Mouse (Mus musculus): ENCODE measurements around the gene Zfp981. TPM values are rescaled to one million over a fixed set of nuclear protein-coding genes. Genes with fewer than 3 reads are reported as not detected.
"Not testable (repeated sequence)": the region's sequence is repeated elsewhere in the genome, so short reads cannot be mapped to it uniquely, and the experiment has no call there.

Gene Zfp981
- polyA plus RNA-seq, 1 experiment, result not detected

- TF ChIP-seq FLI1 (IDR thresholded peaks at IDR 0.05; ENCODE audit: low read length) (no peak), GATA1 (IDR thresholded peaks at IDR 0.05; ENCODE audit: borderline replicate concordance, low read length) (no peak)
- H3K27me3 ChIP-seq (replicated peaks), result no peaks in the 10 kb centered on the region
- no peak overlapping the region for H3K4me3 ChIP-seq (replicated peaks)
- no peaks in the 10 kb centered on the region for H3K4me1 ChIP-seq
- no peaks in the 10 kb centered on the region for H3K36me3 ChIP-seq (replicated peaks; ENCODE audit: low read length)
- H3K9me3 ChIP-seq, result peaks cover 27% of the 10 kb centered on the region
Measured at GRCm38 (mm10) chr4:146492851-146493250, 9.0 kb upstream of the Zfp981 start.

- peaks cover 29% of the 10 kb centered on the region for H3K9me3 ChIP-seq
- not testable (repeated sequence) for H3K36me3 ChIP-seq (replicated peaks; ENCODE audit: low read length); H3K27me3 ChIP-seq (replicated peaks); H3K4me1 ChIP-seq; H3K4me3 ChIP-seq (replicated peaks)
Measured at GRCm38 (mm10) chr4:146493319-146493907, 8.4 kb upstream of the Zfp981 start.

DNA sequence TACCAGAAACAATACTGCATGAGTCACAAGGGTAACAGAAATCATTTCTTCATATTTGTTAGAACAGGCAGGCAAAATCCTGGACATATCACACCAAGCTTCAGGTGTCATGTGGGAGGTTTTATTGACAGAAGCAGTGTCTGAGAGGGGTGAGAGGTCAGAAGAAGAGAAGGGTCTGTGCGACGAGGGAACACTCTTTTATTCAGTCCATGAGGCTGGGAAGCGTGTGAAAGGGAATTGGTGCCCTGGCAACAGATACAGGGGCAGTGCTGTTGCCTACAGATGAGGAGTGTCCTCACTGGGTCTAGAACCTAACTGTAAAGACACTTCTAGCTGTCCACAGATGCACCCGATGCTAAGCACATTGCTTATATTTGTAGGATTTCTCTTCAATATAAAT is 6.8 kb upstream of the Zfp981 start:
- Histone ChIP-seq H3K27me3 (replicated peaks) (no peaks in the 10 kb centered on the region), H3K36me3 (replicated peaks; ENCODE audit: low read length) (no peaks in the 10 kb centered on the region), H3K4me3 (replicated peaks) (no peak overlapping the region), H3K4me1 (no peaks in the 10 kb centered on the region), H3K9me3 (peaks cover 25% of the 10 kb centered on the region)
- TF ChIP-seq GATA1 (IDR thresholded peaks at IDR 0.05; ENCODE audit: borderline replicate concordance, low read length), result no peak

GRCm38 (mm10) chr4:146497695-146498275 is 4.0 kb upstream of the Zfp981 start:
- H3K9me3 ChIP-seq, result peaks cover 19% of the 10 kb centered on the region
- H3K4me3 ChIP-seq (replicated peaks); H3K4me1 ChIP-seq; H3K36me3 ChIP-seq (replicated peaks; ENCODE audit: low read length); H3K27me3 ChIP-seq (replicated peaks): not testable (repeated sequence)

DNA sequence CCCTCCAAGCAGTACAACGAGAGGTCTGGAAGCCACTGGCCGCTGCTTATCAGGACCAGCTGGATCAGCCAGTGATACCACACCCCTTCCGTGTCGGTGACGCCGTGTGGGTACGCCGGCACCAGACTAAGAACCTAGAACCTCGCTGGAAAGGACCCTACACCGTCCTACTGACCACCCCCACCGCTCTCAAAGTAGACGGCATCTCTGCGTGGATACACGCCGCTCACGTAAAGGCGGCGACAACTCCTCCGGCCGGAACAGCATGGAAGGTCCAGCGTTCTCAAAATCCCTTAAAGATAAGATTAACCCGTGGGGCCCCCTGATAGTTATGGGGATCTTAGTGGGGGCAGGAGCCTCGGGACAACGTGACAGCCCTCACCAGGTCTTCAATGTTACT is 7.2 kb downstream of the Zfp981 start:
- H3K9me3 ChIP-seq; H3K36me3 ChIP-seq (replicated peaks; ENCODE audit: low read length); H3K27me3 ChIP-seq (replicated peaks); H3K4me3 ChIP-seq (replicated peaks); H3K4me1 ChIP-seq: not testable (repeated sequence)

- H3K4me3 ChIP-seq (replicated peaks); H3K36me3 ChIP-seq (replicated peaks; ENCODE audit: low read length); H3K27me3 ChIP-seq (replicated peaks); H3K9me3 ChIP-seq; H3K4me1 ChIP-seq: not testable (repeated sequence)
Measured at GRCm38 (mm10) chr4:146511871-146512270, 10.0 kb downstream of the Zfp981 start.

DNA sequence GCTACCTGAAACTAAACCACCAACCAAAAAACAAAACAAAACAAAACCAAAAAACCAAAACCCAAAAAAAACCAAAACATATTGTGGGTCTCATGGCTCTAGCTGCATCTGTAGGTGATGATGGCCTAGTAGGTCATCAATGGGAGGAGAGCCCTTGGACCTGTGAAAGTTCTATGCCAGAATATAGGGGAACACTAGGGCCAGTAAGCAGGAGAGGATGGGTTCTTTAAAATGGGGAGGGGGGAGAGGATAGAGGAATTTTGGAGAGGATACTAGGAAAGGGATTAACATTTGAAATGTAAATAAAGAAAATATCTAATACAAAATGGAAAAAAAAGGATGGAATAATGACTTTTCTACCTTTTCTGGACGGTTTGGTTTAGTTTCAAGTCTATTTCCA is 14.6 kb downstream of the Zfp981 start:
- Histone ChIP-seq H3K9me3 (peaks cover 20% of the 10 kb centered on the region), H3K4me3 (replicated peaks) (no peak overlapping the region), H3K4me1 (no peaks in the 10 kb centered on the region), H3K36me3 (replicated peaks; ENCODE audit: low read length) (no peaks in the 10 kb centered on the region), H3K27me3 (replicated peaks) (no peaks in the 10 kb centered on the region)
- TF ChIP-seq FLI1 (IDR thresholded peaks at IDR 0.05; ENCODE audit: low read length) (no peak), GATA1 (IDR thresholded peaks at IDR 0.05; ENCODE audit: borderline replicate concordance, low read length) (no peak)

GRCm38 (mm10) chr4:146517150-146517549 is 15.3 kb downstream of the Zfp981 start:
- not testable (repeated sequence) for H3K27me3 ChIP-seq (replicated peaks); H3K36me3 ChIP-seq (replicated peaks; ENCODE audit: low read length); H3K4me3 ChIP-seq (replicated peaks); H3K4me1 ChIP-seq
- H3K9me3 ChIP-seq, result peaks cover 22% of the 10 kb centered on the region

- H3K4me1 ChIP-seq, result no peaks in the 10 kb centered on the region
- H3K9me3 ChIP-seq, result peaks cover 40% of the 10 kb centered on the region
- TF ChIP-seq FLI1 (IDR thresholded peaks at IDR 0.05; ENCODE audit: low read length) (no peak), GATA1 (IDR thresholded peaks at IDR 0.05; ENCODE audit: borderline replicate concordance, low read length) (no peak)
- no peak overlapping the region for H3K4me3 ChIP-seq (replicated peaks)
- no peaks in the 10 kb centered on the region for H3K27me3 ChIP-seq (replicated peaks)
- H3K36me3 ChIP-seq (replicated peaks; ENCODE audit: low read length), result no peaks in the 10 kb centered on the region
Measured at GRCm38 (mm10) chr4:146520723-146521122, 18.9 kb downstream of the Zfp981 start.

- H3K4me1 ChIP-seq, result no peaks in the 10 kb centered on the region
- H3K27me3 ChIP-seq (replicated peaks), result no peaks in the 10 kb centered on the region
- no peak overlapping the region for H3K4me3 ChIP-seq (replicated peaks)
- no peak for TF ChIP-seq GATA1 (IDR thresholded peaks at IDR 0.05; ENCODE audit: borderline replicate concordance, low read length)
- no peak for TF ChIP-seq FLI1 (IDR thresholded peaks at IDR 0.05; ENCODE audit: low read length)
- peaks cover 22% of the 10 kb centered on the region for H3K9me3 ChIP-seq
- peaks cover 5% of the 10 kb centered on the region for H3K36me3 ChIP-seq (replicated peaks; ENCODE audit: low read length)
Measured at GRCm38 (mm10) chr4:146534574-146534973, 32.7 kb downstream of the Zfp981 start.

DNA sequence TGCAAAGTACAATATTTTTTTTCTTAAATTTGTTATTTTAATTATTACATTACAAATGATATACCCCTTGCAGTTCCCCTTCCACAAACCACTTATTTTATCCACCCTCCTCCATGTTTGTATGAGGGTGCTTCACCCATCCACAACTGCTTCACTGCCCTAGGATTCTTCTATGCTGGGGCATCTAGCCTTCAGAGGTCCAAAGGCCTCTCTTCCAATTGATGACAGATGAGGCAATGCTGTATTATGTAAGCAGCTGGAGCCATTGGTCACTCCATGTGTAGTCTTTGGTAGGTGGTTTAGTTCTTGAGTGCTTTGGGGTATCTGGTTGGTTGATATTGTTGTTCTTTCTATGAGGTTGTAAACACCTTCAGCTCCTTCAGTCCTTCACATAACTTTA is 34.1 kb downstream of the Zfp981 start:
- no peaks in the 10 kb centered on the region for H3K27me3 ChIP-seq (replicated peaks)
- H3K4me1 ChIP-seq, result no peaks in the 10 kb centered on the region
- peaks cover 22% of the 10 kb centered on the region for H3K9me3 ChIP-seq
- H3K4me3 ChIP-seq (replicated peaks), result no peak overlapping the region
- TF ChIP-seq GATA1 (IDR thresholded peaks at IDR 0.05; ENCODE audit: borderline replicate concordance, low read length), result no peak
- no peak for TF ChIP-seq FLI1 (IDR thresholded peaks at IDR 0.05; ENCODE audit: low read length)
- peaks cover 5% of the 10 kb centered on the region for H3K36me3 ChIP-seq (replicated peaks; ENCODE audit: low read length)

GRCm38 (mm10) chr4:146579905-146580873 is 78.4 kb downstream of the Zfp981 start:
- H3K36me3 ChIP-seq (replicated peaks; ENCODE audit: low read length); H3K27me3 ChIP-seq (replicated peaks); H3K9me3 ChIP-seq; H3K4me3 ChIP-seq (replicated peaks); H3K4me1 ChIP-seq: not testable (repeated sequence)

Data from megakaryocyte, embryonic 14.5 days (primary cell).